Mouse (Mus musculus) midbrain, embryonic 11.5 days (tissue): ENCODE data around the gene Prr23a1. TPM values are rescaled to one million over a fixed set of nuclear protein-coding genes. Genes with fewer than 3 reads are reported as not detected.

Experiments used
- ATAC-seq: fragments of 200-750 bp; cut with Nextera tagmentation; 2 replicates; pipeline ENCODE4 v1.8.0; 2017; ENCODE audit warnings: moderate TSS enrichment, moderate library complexity; ENCODE audit not compliant: low FRiP score
- DNase-seq: peaks from one replicate; pipeline ENCODE4 v3.0.0; 2015; ENCODE audit warnings: low spot score; ENCODE audit errors: missing footprints
- H3K27ac ChIP-seq: fragments of 300-500 bp; sonication (generic); 2 replicates; pipeline ENCODE4 v1.5.1; 2014; ENCODE audit warnings: low read depth, low read length
- H3K27me3 ChIP-seq: fragments of 300-500 bp; sonication (generic); 2 replicates; pipeline ENCODE4 v1.6.1; 2014; ENCODE audit warnings: mild to moderate bottlenecking, low read length, moderate library complexity, mixed read lengths; ENCODE audit not compliant: control insufficient read depth, insufficient read depth
- H3K36me3 ChIP-seq: fragments of 300-500 bp; sonication (generic); 2 replicates; pipeline ENCODE4 v1.6.1; 2014; ENCODE audit warnings: mild to moderate bottlenecking, low read length, moderate library complexity, mixed read lengths; ENCODE audit not compliant: control insufficient read depth, insufficient read depth
- H3K4me1 ChIP-seq: fragments of 300-500 bp; sonication (generic); 2 replicates; pipeline ENCODE4 v1.6.1; 2014; ENCODE audit warnings: low read length; ENCODE audit not compliant: control insufficient read depth, insufficient read depth
- H3K4me2 ChIP-seq: fragments of 300-500 bp; sonication (generic); 2 replicates; pipeline ENCODE4 v1.6.1; 2014; ENCODE audit warnings: mild to moderate bottlenecking, moderate library complexity
- H3K4me3 ChIP-seq: fragments of 300-500 bp; sonication (generic); 2 replicates; pipeline ENCODE4 v1.5.1; 2014; ENCODE audit warnings: low read depth, low read length
- H3K9ac ChIP-seq: fragments of 300-500 bp; sonication (generic); 2 replicates; pipeline ENCODE4 v1.6.1; 2014; ENCODE audit warnings: low read length
- H3K9me3 ChIP-seq: fragments of 300-500 bp; sonication (generic); 2 replicates; pipeline ENCODE4 v1.6.1; 2016; ENCODE audit warnings: low read length; ENCODE audit not compliant: control insufficient read depth
- WGBS: fragments of 180-500 bp; shearing (Covaris S2); extraction: QIAGEN DNeasy Blood & Tissue Kit; methylation state at CpG from one replicate; pipeline ENCODE4 v1.1.7; 2014; 5-methylcytosine and 5-hydroxymethylcytosine counted together
- polyA plus RNA-seq: library from polyadenylated mRNA; unstranded; fragments of >200 nt; fragmentation: Nextera tagmentation; extraction: Ambion mirVana; gene quantifications from 2 replicates; pipeline ENCODE4 v1.2.1, GENCODE M21; 2014

Gene Prr23a1
- polyA plus RNA-seq, 1 experiment from 2014 or later = not detected

- no peaks in the 10 kb centered on the region for H3K4me1 ChIP-seq
- no peak overlapping the region for H3K4me3 ChIP-seq
- H3K9ac ChIP-seq = no peak overlapping the region
- H3K27me3 ChIP-seq = no peaks in the 10 kb centered on the region
- H3K27ac ChIP-seq = no peak overlapping the region
- 78% methylated on average over 5 of the region's 5 CpGs for WGBS
- no peak for ATAC-seq
- no peak overlapping the region for H3K4me2 ChIP-seq
- no peak for DNase-seq
- no peaks in the 10 kb centered on the region for H3K9me3 ChIP-seq
- H3K36me3 ChIP-seq = no peaks in the 10 kb centered on the region
Observed at GRCm38 (mm10) chr9:98818971-98819370, 23.3 kb upstream of the Prr23a1 start.

DNA sequence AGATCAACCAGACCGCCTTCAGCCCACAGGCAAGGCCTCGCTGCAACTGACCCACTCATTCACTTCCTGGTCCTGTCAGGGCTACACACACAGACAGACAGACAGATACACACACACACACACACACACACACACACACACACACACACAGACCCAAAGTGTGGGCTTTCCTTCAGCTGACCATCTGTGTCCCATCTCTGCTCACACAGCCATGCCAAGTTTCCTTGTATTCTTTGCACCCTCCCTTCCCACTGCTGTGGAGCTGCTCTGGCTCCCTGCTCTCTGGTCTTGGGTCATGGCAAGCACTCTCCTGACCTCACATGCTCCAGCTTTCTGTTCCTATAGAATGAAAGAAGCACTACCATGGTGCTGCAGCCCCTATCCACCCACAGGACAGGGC lies 22.8 kb upstream of the Prr23a1 start:
- no peak overlapping the region for H3K9ac ChIP-seq
- no peak overlapping the region for H3K27ac ChIP-seq
- no peaks in the 10 kb centered on the region for H3K9me3 ChIP-seq
- no peaks in the 10 kb centered on the region for H3K36me3 ChIP-seq
- WGBS = 92% methylated on average over 2 of the region's 2 CpGs
- H3K27me3 ChIP-seq = no peaks in the 10 kb centered on the region
- no peak overlapping the region for H3K4me2 ChIP-seq
- DNase-seq (no peak), ATAC-seq (no peak)
- no peak overlapping the region for H3K4me3 ChIP-seq
- H3K4me1 ChIP-seq = no peaks in the 10 kb centered on the region

DNA sequence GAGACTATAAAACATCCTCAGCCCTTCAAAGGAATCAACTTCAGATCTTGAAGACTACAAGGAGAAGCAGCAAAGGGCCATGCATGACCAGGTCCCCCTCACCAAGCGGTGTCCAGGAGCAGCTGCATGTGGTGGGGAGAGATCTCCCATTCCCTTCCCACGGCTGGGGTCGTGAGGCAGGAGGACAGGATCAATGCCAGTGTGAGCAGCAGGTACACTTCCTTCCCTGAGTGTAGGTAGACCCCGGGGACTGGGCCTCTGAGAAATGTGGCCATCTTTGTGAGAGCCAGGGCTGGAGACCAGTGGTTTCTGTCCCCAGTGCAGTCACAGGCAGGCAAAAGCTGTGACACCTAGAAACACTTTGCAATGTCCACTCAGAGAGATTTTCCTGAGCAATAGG lies 21.8 kb upstream of the Prr23a1 start:
- Histone ChIP-seq H3K27ac (no peak overlapping the region), H3K9ac (no peak overlapping the region), H3K9me3 (no peaks in the 10 kb centered on the region), H3K4me3 (no peak overlapping the region), H3K4me2 (no peak overlapping the region), H3K4me1 (no peaks in the 10 kb centered on the region), H3K36me3 (no peaks in the 10 kb centered on the region), H3K27me3 (no peaks in the 10 kb centered on the region)
- WGBS = 89% methylated on average over 4 of the region's 4 CpGs
- DNase-seq (no peak), ATAC-seq (no peak)

- Histone ChIP-seq H3K27ac (no peak overlapping the region), H3K9me3 (no peaks in the 10 kb centered on the region), H3K4me1 (no peaks in the 10 kb centered on the region), H3K4me2 (no peak overlapping the region), H3K4me3 (no peak overlapping the region), H3K9ac (no peak overlapping the region), H3K27me3 (no peaks in the 10 kb centered on the region), H3K36me3 (no peaks in the 10 kb centered on the region)
- ATAC-seq (no peak), DNase-seq (no peak)
Observed at GRCm38 (mm10) chr9:98821067-98821466, 21.2 kb upstream of the Prr23a1 start.

DNA sequence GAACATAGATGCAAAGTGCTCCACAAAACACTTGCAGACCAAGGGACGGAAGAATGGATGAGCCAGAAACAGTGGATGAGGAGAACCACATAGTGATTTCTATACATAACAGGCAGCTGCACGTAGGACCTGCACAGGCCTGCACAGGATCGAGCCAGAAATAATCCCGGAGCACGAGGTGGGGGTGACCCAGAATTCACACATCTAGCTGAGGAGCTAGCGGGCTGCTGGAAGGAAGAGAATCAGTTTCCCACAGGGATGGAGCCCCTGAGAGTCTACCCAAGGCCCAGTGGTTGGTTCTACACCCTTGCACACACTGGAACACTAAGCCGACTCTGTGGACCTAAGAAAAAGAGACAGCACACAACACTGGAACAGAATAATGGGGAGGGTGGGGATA lies 18.5 kb upstream of the Prr23a1 start:
- Histone ChIP-seq H3K4me2 (no peak overlapping the region), H3K9me3 (no peaks in the 10 kb centered on the region), H3K4me3 (no peak overlapping the region), H3K4me1 (no peaks in the 10 kb centered on the region), H3K36me3 (no peaks in the 10 kb centered on the region), H3K27ac (no peak overlapping the region), H3K27me3 (no peaks in the 10 kb centered on the region), H3K9ac (no peak overlapping the region)
- DNase-seq (no peak), ATAC-seq (no peak)
- 90% methylated on average over 7 of the region's 7 CpGs for WGBS

DNA sequence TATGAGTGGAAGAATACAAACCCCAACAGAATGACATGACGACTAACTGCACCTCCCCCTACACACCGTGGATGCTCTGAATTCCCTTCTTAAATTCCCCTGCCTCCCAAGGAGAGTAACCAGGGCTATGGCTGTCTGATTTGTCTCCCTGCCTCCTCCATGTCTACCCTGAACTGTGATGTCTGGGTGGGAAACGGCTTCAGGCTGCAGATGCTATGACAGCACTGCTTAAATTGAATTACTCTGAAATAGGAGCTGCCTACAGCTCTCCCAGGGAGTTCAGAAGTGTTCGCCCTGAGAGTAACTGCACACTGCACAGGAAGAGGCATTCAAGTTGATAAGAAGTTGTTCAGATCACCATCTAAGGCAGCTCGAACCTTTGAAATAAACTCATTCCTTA lies 12.8 kb upstream of the Prr23a1 start:
- Histone ChIP-seq H3K27ac (no peak overlapping the region), H3K36me3 (no peaks in the 10 kb centered on the region), H3K9me3 (no peaks in the 10 kb centered on the region), H3K4me2 (no peak overlapping the region), H3K4me3 (no peak overlapping the region), H3K27me3 (no peaks in the 10 kb centered on the region), H3K9ac (no peak overlapping the region), H3K4me1 (no peaks in the 10 kb centered on the region)
- DNase-seq (no peak), ATAC-seq (no peak)
- WGBS = 74% methylated on average over 5 of the region's 5 CpGs

GRCm38 (mm10) chr9:98837537-98838074 lies 4.7 kb upstream of the Prr23a1 start:
- H3K27me3 ChIP-seq = no peaks in the 10 kb centered on the region
- H3K4me2 ChIP-seq = no peak overlapping the region
- no peak overlapping the region for H3K27ac ChIP-seq
- H3K36me3 ChIP-seq = no peaks in the 10 kb centered on the region
- ATAC-seq = no peak
- peaks cover 3% of the 10 kb centered on the region; the same call in 1 of the 2 replicates for H3K4me1 ChIP-seq
- WGBS = 80% methylated on average over 7 of the region's 7 CpGs
- DNase-seq = no peak
- no peak overlapping the region for H3K4me3 ChIP-seq
- H3K9ac ChIP-seq = no peak overlapping the region
- H3K9me3 ChIP-seq = no peaks in the 10 kb centered on the region

GRCm38 (mm10) chr9:98856210-98856609 lies 13.9 kb downstream of the Prr23a1 start, which contains the start of gene Prr23a2:
Prr23a2 (plus strand) TSS chr9:98856494.
- H3K9me3 ChIP-seq = no peaks in the 10 kb centered on the region
- no peak within 1 kb of the TSS for H3K27ac ChIP-seq
- no peak within 1 kb of the TSS for H3K4me2 ChIP-seq
- no peak for ATAC-seq
- 70% methylated on average over 18 of the region's 18 CpGs for WGBS
- no peaks in the 10 kb centered on the region for H3K36me3 ChIP-seq
- DNase-seq = no peak
- no peak within 1 kb of the TSS for H3K9ac ChIP-seq
- no peak within 1 kb of the TSS for H3K4me3 ChIP-seq
- no peaks in the 10 kb centered on the region for H3K27me3 ChIP-seq
- no peaks in the 10 kb centered on the region for H3K4me1 ChIP-seq

GRCm38 (mm10) chr9:98863463-98863862 lies 21.2 kb downstream of the Prr23a1 start:
- 83% methylated on average over 3 of the region's 3 CpGs for WGBS
- Histone ChIP-seq H3K9ac (no peak overlapping the region), H3K4me2 (no peak overlapping the region), H3K27me3 (no peaks in the 10 kb centered on the region), H3K4me1 (no peaks in the 10 kb centered on the region), H3K36me3 (no peaks in the 10 kb centered on the region), H3K27ac (no peak overlapping the region), H3K9me3 (no peaks in the 10 kb centered on the region), H3K4me3 (no peak overlapping the region)
- ATAC-seq (no peak), DNase-seq (peak; percentile 75)

GRCm38 (mm10) chr9:98864571-98864970 lies 22.3 kb downstream of the Prr23a1 start, which contains the start of gene Prr23a3:
Prr23a3 (plus strand) TSS chr9:98864767.
- DNase-seq (no peak), ATAC-seq (no peak)
- no peaks in the 10 kb centered on the region for H3K9me3 ChIP-seq
- H3K27ac ChIP-seq = no peak within 1 kb of the TSS
- H3K4me2 ChIP-seq = no peak within 1 kb of the TSS
- no peaks in the 10 kb centered on the region for H3K27me3 ChIP-seq
- WGBS = 55% methylated on average over 22 of the region's 22 CpGs
- H3K4me3 ChIP-seq = no peak within 1 kb of the TSS
- H3K36me3 ChIP-seq = no peaks in the 10 kb centered on the region
- H3K4me1 ChIP-seq = no peaks in the 10 kb centered on the region
- no peak within 1 kb of the TSS for H3K9ac ChIP-seq
